Mouse (Mus musculus): ENCODE measurements around the gene Ttll13. TPM values are rescaled to one million over a fixed set of nuclear protein-coding genes. Genes with fewer than 3 reads are reported as not detected.

The Ttll13 gene
- 0.28 and 0.47 TPM in 2 replicates for polyA plus RNA-seq (2012; ENCODE audit: low replicate concordance)

GRCm38 (mm10) chr7:80246148-80246721 lies at the start of gene Ttll13:
TSS of gene Ttll13 (plus strand) at chr7:80246376.

GRCm38 (mm10) chr7:80232489-80233029 lies 13.6 kb upstream of the Ttll13 start, which contains the start of the genes Cib1 and Gdpgp1:
TSS of gene Cib1 (minus strand) at chr7:80232813.
TSS of gene Gdpgp1 (plus strand) at chr7:80232865.

GRCm38 (mm10) chr7:80260625-80261371 lies 14.6 kb downstream of the Ttll13 start, which contains the start of gene Ngrn:
TSS of gene Ngrn (plus strand) at chr7:80261215.

GRCm38 (mm10) chr7:80268897-80269750 lies 22.9 kb downstream of the Ttll13 start, which contains the start of gene Vps33b:
TSS of gene Vps33b (plus strand) at chr7:80269649.

GRCm38 (mm10) chr7:80294062-80294763 lies 48.0 kb downstream of the Ttll13 start, which contains the start of gene Prc1:
TSS of gene Prc1 (plus strand) at chr7:80294450.

Other genes with a start within 250 kb of the Ttll13 start
- 49.4 and 68.0 TPM in 2 replicates for gene Zfp710, start 221.6 kb upstream of the Ttll13 start, polyA plus RNA-seq (2012; ENCODE audit: low replicate concordance)
- gene Idh2, start 131.0 kb upstream of the Ttll13 start, polyA plus RNA-seq (2012; ENCODE audit: low replicate concordance): 31.5 and 36.0 TPM in 2 replicates
- gene Sema4b, start 59.5 kb upstream of the Ttll13 start, polyA plus RNA-seq (2012; ENCODE audit: low replicate concordance): 23.2 and 44.3 TPM in 2 replicates
- gene Cib1, start 13.6 kb upstream of the Ttll13 start, polyA plus RNA-seq (2012; ENCODE audit: low replicate concordance): 24.8 and 35.2 TPM in 2 replicates
- 3.4 and 6.8 TPM in 2 replicates for gene Gdpgp1, start 13.5 kb upstream of the Ttll13 start, polyA plus RNA-seq (2012; ENCODE audit: low replicate concordance)
- 30.3 and 30.8 TPM in 2 replicates for gene Ngrn, start 14.8 kb downstream of the Ttll13 start, polyA plus RNA-seq (2012; ENCODE audit: low replicate concordance)
- gene Vps33b, start 23.3 kb downstream of the Ttll13 start, polyA plus RNA-seq (2012; ENCODE audit: low replicate concordance): 1.8 and 3.2 TPM in 2 replicates
- 10.0 and 31.0 TPM in 2 replicates for gene Prc1, start 48.1 kb downstream of the Ttll13 start, polyA plus RNA-seq (2012; ENCODE audit: low replicate concordance)
- 5.7 and 11.4 TPM in 2 replicates for gene Rccd1, start 78.1 kb downstream of the Ttll13 start, polyA plus RNA-seq (2012; ENCODE audit: low replicate concordance)
- gene Unc45a, start 94.6 kb downstream of the Ttll13 start, polyA plus RNA-seq (2012; ENCODE audit: low replicate concordance): 31.9 and 73.7 TPM in 2 replicates
- 2.0 and 13.3 TPM in 2 replicates for gene Hddc3, start 96.7 kb downstream of the Ttll13 start, polyA plus RNA-seq (2012; ENCODE audit: low replicate concordance)
- 19.0 and 19.2 TPM in 2 replicates for gene Man2a2, start 125.0 kb downstream of the Ttll13 start, polyA plus RNA-seq (2012; ENCODE audit: low replicate concordance)
- 20.7 and 21.0 TPM in 2 replicates for gene Fes, start 141.6 kb downstream of the Ttll13 start, polyA plus RNA-seq (2012; ENCODE audit: low replicate concordance)
- 197 and 227 TPM in 2 replicates for gene Furin, start 159.1 kb downstream of the Ttll13 start, polyA plus RNA-seq (2012; ENCODE audit: low replicate concordance)